Mouse (Mus musculus) cerebellum, adult 9-11 months (tissue): Measurements from ENCODE around the gene Fat3.
A peak's percentile ranks its signal among the peaks of the same experiment; 100 is the strongest.

Experiments
- DNase-seq: peaks from one replicate; pipeline ENCODE4 v3.0.0; 2022

The Fat3 gene

GRCm38 (mm10) chr9:16501186-16501711 is at the start of gene Fat3:
TSS of gene Fat3 (minus strand) at chr9:16501285.
- peak; percentile 4 for DNase-seq

GRCm38 (mm10) chr9:16532884-16533283 is 31.8 kb upstream of the Fat3 start:
- no peak for DNase-seq

- no peak for DNase-seq
These were observed 16.5 kb upstream of the Fat3 start for GRCm38 (mm10) chr9:16517543-16517942.

- no peak for DNase-seq
These were observed 10.9 kb upstream of the Fat3 start for GRCm38 (mm10) chr9:16512005-16512404.

GRCm38 (mm10) chr9:16503776-16504175 is 2.7 kb upstream of the Fat3 start:
- DNase-seq, result no peak

GRCm38 (mm10) chr9:16502673-16503343 is 1.7 kb upstream of the Fat3 start:
- DNase-seq, result no peak

- peak; percentile 38 for DNase-seq
These were observed 1.0 kb upstream of the Fat3 start for GRCm38 (mm10) chr9:16501990-16502672.

GRCm38 (mm10) chr9:16500382-16501185 is 501 bp downstream of the Fat3 start:
- peak; percentile 15 for DNase-seq

- DNase-seq, result peak; percentile 12
These were observed 1.3 kb downstream of the Fat3 start for GRCm38 (mm10) chr9:16499621-16500381.

GRCm38 (mm10) chr9:16498876-16499275 is 2.2 kb downstream of the Fat3 start:
- DNase-seq, result no peak

- DNase-seq, result no peak
These were observed 3.7 kb downstream of the Fat3 start for GRCm38 (mm10) chr9:16497361-16497760.

GRCm38 (mm10) chr9:16496331-16496730 is 4.8 kb downstream of the Fat3 start:
- DNase-seq, result no peak

- no peak for DNase-seq
These were observed 11.4 kb downstream of the Fat3 start for GRCm38 (mm10) chr9:16489661-16490060.

- no peak for DNase-seq
These were observed 13.5 kb downstream of the Fat3 start for GRCm38 (mm10) chr9:16487565-16487964.

- no peak for DNase-seq
These were observed 14.9 kb downstream of the Fat3 start for GRCm38 (mm10) chr9:16486229-16486628.

- no peak for DNase-seq
These were observed 15.9 kb downstream of the Fat3 start for GRCm38 (mm10) chr9:16485173-16485572.

- DNase-seq, result peak; percentile 6
These were observed 16.3 kb downstream of the Fat3 start for GRCm38 (mm10) chr9:16484765-16485164.

GRCm38 (mm10) chr9:16461491-16461890 is 39.6 kb downstream of the Fat3 start:
- no peak for DNase-seq

- DNase-seq, result no peak
These were observed 40.5 kb downstream of the Fat3 start for GRCm38 (mm10) chr9:16460591-16460990.

- DNase-seq, result no peak
These were observed 59.2 kb downstream of the Fat3 start for GRCm38 (mm10) chr9:16441930-16442329.

- no peak for DNase-seq
These were observed 60.4 kb downstream of the Fat3 start for GRCm38 (mm10) chr9:16440638-16441037.

GRCm38 (mm10) chr9:16439941-16440340 is 61.1 kb downstream of the Fat3 start:
- DNase-seq, result no peak

GRCm38 (mm10) chr9:16437805-16438204 is 63.3 kb downstream of the Fat3 start:
- DNase-seq, result no peak
